Mouse (Mus musculus) kidney, postnatal 10 days (tissue): ENCODE results near the gene Chd6.
A peak's percentile ranks its signal among the peaks of the same experiment; 100 is the strongest.
"Not testable (repeated sequence)": the region's sequence is repeated elsewhere in the genome, so short reads cannot be mapped to it uniquely, and the experiment has no call there.

Experiments used
- DNase-seq: peaks from one replicate; pipeline ENCODE4 v3.0.0; 2021; ENCODE audit warnings: mixed read lengths

The Chd6 gene

GRCm38 (mm10) chr2:160981791-160982190, 127.1 kb downstream of the Chd6 start:
- no peak for DNase-seq

DNA sequence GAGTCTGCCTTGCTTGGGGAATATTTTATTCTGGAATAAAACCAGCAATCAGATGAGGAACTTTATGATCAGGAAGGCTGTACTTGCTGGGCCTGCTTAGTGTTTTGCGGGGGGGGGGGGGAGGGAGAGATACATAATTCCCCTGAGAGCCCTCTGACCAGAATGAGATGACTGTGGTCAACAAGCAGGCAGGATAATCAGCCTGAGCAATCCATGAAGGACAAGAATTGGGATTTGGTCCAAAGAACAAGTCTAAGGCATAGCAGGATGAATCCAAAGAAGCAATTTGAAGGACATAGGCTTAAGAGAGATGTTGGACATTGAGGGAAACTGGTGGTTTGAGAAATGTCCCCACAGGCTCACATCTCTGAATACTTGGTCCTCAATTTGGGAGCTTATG, 130.2 kb downstream of the Chd6 start:
- DNase-seq, result no peak

DNA sequence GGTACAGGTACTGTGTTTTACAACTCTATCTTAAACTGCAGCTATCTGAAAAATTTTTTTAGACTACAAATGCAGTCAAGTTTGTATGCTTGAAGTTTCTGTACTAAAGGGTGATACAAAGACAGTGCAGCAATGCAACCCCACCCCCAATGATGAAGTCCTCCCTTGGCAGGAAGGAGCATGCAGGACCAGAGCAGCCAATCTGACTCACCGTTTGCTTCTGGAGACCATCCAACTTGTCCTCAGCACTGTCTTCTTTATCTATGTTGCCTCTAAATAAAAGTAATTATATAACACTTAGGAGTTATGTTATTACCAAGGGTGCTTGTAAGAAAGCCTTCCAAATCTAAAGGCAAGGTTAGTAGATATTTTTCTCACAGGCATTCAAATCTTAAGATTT, 131.6 kb downstream of the Chd6 start:
- DNase-seq, result no peak

- DNase-seq, result no peak
Observed at GRCm38 (mm10) chr2:160973648-160974215, 135.1 kb downstream of the Chd6 start.

- no peak for DNase-seq
Observed at GRCm38 (mm10) chr2:160972103-160972792, 136.6 kb downstream of the Chd6 start.

DNA sequence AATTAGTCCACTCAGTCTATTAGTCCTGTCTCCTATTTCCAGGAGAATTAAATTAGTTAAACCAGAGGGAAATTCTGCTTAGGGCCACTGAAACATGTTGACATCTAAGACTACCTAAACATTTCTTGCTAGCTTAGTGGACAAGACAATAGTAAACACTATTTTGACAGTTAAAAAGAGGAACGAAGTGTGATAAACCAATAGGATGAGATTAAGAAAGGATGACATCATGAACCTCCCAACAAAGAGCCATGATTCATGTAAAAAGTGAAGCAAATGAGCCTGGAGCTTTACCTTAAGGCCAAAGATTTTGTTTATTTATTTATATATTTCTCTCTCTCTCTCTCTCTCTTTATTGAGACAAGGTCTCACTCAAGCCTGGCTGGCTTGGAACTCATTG, 146.7 kb downstream of the Chd6 start:
- DNase-seq, result no peak

DNA sequence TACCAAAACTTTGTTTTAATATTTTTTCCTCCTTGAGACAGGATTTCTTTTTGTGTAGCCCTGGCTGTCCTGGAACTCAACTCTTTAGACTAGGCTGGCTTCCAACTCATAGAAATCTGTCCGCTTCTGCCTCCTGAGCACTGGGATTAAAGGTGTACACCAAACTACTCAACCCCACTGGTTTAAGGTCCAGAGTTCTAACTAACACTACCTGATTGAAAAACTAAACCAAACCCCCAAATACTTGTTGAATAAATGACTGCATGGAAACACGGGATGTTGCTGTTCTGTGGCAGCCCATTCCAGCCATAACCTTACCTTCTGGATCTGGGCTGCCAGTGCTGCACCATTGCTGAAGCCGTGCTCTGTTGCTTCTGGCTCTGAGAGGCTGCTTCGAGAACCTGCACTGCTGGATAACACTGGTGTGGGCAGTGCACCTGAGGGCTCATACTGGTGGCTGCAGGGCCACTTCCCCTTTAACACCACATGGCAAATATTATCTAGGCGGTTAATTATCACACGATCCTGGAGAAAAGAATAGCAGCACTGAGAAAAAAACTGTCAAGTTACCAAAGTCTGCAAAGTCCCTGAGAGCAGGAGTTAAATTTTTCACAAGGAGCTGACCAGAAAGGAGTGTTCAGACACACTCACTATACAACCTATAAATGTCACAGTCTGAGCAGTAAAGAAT, 147.8 kb downstream of the Chd6 start:
- peak; percentile 25 for DNase-seq

DNA sequence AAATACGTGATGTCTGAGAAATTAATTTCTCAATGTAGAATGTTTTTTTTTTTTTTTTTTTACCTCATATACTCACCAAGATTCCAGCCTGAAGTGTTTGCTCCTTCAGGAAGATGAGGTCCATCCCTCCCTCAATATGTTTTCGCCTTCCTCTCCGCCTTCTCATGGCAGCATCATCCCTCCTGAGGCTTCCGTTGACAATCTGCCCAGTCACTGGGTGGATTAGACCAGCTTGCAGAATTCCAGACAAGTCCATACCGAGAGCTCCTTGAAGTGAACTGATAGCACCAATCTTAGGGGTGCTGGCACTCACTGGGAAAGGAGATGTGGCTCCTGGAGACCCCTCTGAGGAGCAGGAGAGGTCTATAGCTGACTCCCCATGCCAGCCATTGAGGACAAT, 149.0 kb downstream of the Chd6 start:
- no peak for DNase-seq

DNA sequence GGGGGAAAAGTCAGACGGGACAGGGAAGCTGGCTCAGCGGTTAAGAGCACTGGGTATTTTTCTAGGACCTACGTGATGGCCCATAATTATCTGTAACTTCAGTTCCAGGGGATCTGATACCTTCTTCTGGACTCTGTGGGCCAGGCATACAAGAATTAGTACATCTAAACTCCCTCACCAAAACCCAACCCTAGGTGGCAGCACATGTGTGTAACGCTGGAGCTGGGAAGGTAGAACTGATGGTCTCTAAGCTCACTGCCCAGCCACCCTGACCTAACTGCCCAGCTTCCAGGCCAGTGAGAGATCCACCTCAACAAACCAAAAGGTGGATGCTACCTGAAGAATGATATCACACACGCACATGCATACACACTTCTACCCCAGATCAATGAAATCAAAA, 150.1 kb downstream of the Chd6 start:
- peak; percentile 66 for DNase-seq

- not testable (repeated sequence) for DNase-seq
Observed at GRCm38 (mm10) chr2:160957801-160958200, 151.1 kb downstream of the Chd6 start.

GRCm38 (mm10) chr2:160957307-160957706, 151.6 kb downstream of the Chd6 start:
- DNase-seq, result not testable (repeated sequence)

DNA sequence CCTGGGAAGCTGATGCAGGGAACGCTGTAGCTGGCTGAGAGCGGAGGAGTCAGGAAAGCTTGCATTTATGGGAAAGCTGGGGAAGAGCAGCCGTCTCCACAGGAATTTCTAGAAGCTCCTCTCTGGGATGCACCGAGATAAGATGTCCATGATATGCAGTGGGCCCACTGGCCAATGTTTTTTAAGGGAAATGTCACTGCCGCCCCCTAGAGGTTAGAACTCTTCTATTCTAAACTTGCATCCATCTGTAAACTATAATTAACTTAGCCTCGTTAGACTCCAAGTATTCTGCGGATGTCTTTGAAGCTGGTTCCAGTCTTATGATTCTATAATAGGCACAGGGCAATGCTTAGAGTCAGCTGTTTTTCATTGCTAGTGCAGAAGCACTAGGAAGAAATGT, 153.5 kb downstream of the Chd6 start:
- peak; percentile 55 for DNase-seq

DNA sequence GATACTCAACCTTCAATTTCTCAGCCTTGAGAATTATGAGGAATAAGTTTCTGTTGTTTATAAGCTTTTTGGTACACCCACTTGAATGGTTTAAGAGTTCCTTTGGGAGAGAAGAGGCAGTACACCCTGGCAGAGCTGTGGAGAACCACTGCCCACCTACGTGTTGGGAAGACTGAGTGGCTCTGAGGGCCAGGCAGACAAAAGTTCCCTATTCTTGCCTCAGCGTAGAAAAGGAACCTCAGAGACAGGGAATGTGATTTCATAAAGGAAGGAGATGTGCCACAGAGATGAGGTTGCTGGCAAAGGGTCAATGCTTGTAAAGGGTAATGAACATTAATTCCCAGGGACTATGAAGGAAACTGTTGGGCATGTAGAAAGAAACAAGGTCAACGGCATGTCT, 154.3 kb downstream of the Chd6 start:
- DNase-seq, result no peak

GRCm38 (mm10) chr2:160953131-160953873, 155.6 kb downstream of the Chd6 start:
- DNase-seq, result no peak

DNA sequence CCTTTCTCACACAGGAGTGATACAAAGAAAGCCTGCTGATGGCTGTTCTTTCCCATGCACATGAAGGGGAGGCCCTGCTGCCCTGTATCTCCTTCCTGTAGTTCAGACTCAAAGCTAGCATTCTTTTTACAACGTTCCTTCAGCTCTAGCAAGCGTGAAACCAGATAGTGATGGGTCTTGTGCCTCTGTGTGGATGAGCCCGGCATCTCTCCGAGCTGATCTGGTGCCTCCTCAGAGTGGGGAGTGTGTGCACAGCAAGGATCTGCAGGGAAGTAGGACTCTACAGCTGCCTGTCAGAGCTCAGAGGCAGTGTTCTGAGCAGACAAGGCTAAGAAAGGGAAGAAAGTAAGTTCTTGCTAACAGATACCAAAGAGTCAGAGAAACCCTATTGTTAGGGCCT, 157.3 kb downstream of the Chd6 start:
- DNase-seq, result no peak

GRCm38 (mm10) chr2:160942443-160942842, 166.4 kb downstream of the Chd6 start:
- DNase-seq, result no peak

- DNase-seq, result no peak
Observed at GRCm38 (mm10) chr2:160940930-160941709, 167.8 kb downstream of the Chd6 start.

DNA sequence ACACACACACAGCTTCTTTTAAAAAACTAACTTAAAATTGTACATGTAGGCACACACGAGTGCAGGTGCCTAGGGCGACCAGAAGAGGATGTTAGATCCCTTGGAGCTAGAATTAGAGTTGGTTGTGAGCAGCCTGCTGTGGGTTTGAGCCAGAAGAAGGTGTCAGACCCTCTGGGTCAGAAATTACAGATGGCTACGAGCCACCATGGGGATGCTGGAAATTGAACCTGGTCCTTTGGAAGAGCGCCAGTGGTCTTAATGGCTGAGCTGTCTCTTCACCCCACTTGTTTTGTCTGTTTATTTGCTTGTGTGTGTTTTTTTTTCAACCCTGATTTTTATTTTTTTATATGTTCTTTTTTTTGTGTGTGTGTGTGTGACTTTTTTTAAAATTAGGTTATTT, 174.4 kb downstream of the Chd6 start:
- no peak for DNase-seq

DNA sequence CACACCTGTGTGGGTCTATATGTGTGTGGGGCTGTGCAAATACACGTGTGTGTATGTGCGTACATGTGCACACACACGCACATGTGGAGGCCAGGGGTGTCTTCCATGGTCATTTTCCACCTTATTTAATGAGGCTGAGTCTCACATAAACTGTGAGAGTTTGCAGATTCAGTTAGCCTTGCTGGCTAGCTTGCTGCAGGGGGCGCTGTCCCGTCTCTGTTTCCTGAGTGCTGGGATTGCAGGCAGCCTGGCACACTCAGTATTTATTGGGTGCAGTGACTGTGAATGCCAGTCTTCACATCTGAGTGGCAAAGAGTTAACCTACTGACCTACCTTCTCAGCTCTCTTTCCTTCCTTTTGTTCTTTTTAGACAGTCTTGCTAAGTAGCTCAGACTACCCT, 175.0 kb downstream of the Chd6 start:
- DNase-seq, result no peak

GRCm38 (mm10) chr2:160932981-160933380, 175.9 kb downstream of the Chd6 start:
- DNase-seq, result no peak

- DNase-seq, result no peak
Observed at GRCm38 (mm10) chr2:160932325-160932724, 176.6 kb downstream of the Chd6 start.

DNA sequence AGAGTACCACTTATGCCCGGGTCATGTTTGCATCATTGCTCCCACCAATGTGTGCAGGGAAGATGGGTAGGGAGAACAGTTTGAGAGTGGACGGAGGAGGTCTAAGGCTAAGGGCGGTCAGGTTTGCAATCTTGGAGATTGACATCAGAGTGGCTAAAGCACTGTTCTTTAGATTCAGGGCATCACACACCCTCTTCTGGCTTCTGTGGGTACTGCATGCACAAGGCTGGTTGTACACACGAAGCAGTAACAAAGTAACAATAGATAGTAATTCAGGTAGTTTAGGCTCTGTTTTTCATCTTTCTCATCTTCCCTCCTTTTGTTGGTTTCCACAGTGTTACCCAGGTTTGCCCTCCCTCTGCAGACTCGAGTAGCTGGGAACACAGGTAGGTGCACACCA, 177.5 kb downstream of the Chd6 start:
- no peak for DNase-seq

DNA sequence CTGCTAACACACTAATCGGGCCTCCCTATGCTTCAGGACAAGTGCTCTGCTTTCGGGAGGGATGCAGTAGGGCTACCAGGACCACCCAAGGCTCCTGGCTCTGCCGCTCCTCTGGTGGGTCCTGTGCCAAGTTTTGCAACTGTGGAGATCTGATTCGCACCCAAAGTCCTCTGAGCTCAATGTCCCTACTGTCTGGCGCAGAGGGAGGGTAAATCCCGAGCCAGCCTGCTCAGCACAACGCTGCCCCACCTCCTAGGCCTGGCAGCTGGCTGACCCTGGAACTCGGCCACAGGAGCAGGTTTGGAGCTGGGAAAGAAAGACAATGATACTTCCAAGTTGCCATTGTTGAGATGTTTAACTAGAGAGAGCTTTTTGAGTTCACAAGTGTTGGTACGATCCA, 183.7 kb downstream of the Chd6 start:
- no peak for DNase-seq
